8 mouse cellular contexts compared by ENCODE assay signal in the genomic region with DNA sequence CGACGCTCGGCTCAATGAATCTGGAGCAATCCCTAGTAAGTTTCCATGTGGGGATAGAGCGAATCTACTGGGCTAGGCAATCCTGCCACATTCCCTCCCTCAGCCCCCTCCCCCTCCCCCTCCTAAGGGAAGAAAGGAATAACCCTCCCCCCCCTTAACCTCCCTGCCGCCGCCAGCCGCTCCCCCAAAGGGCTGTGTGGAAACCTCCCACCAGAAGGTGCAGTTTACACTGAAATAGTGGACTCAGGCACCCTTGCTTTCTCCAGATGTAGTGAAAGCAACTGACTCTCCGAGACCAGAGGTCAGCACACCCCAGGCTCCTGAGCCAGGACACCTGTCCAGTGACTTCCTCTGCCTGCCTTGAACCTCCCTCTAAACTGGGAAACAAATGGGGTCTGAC. TPM values are rescaled to one million over a fixed set of nuclear protein-coding genes. Genes with fewer than 3 reads are reported as not detected.
DNase-seq lines count a peak whose midpoint lies in the region; ATAC-seq and TF ChIP-seq lines count a peak whose summit lies in the region.

No protein-coding gene starts in this region.

- no peaks in the 10 kb centered on the region for H3K79me2 ChIP-seq in heart, adult 2 months (replicated peaks; ENCODE audit: control insufficient read depth, insufficient read depth, low read length)

- WGBS in heart, adult 2 months = 53% methylated on average over 8 of the region's 8 CpGs
- WGBS in hindbrain, embryonic 11.5 days = 6% methylated on average over 8 of the region's 8 CpGs
- 5% methylated on average over 8 of the region's 8 CpGs for WGBS in midbrain, embryonic 12.5 days

- H3K27me3 ChIP-seq in heart, adult 2 months (ENCODE audit: control insufficient read depth, insufficient read depth, low read length) = no peaks in the 10 kb centered on the region
- H3K27me3 ChIP-seq in hindbrain, embryonic 11.5 days (ENCODE audit: control insufficient read depth, insufficient read depth, low read length) = no peaks in the 10 kb centered on the region
- no peaks in the 10 kb centered on the region for H3K27me3 ChIP-seq in midbrain, embryonic 12.5 days

- peak; percentile 23; the same call in 1 of the 2 replicates for ATAC-seq in hindbrain, embryonic 11.5 days (ENCODE audit: low FRiP score)
- ATAC-seq in midbrain, embryonic 12.5 days (ENCODE audit: low FRiP score, low read depth) = no peak

- H3K9me3 ChIP-seq in hindbrain, embryonic 11.5 days (ENCODE audit: control insufficient read depth, low read length) = no peaks in the 10 kb centered on the region
- no peaks in the 10 kb centered on the region for H3K9me3 ChIP-seq in midbrain, embryonic 12.5 days

- H3K4me3 ChIP-seq in heart, adult 2 months = no peak overlapping the region
- H3K4me3 ChIP-seq in hindbrain, embryonic 11.5 days (ENCODE audit: low read depth, low read length) = no peak overlapping the region
- peak overlapping the region; percentile 19; the same call in 1 of the 2 replicates for H3K4me3 ChIP-seq in midbrain, embryonic 12.5 days

- H3K36me3 ChIP-seq in heart, adult 2 months (ENCODE audit: control insufficient read depth, insufficient read depth, low read length) = no peaks in the 10 kb centered on the region
- H3K36me3 ChIP-seq in hindbrain, embryonic 11.5 days (ENCODE audit: control insufficient read depth, insufficient read depth, low read length) = no peaks in the 10 kb centered on the region
- H3K36me3 ChIP-seq in midbrain, embryonic 12.5 days = no peaks in the 10 kb centered on the region

- H3K27ac ChIP-seq in heart, adult 2 months = peak overlapping the region; percentile 11; the same call in 1 of the 2 replicates
- peak overlapping the region; percentile 48 for H3K27ac ChIP-seq in hindbrain, embryonic 11.5 days (ENCODE audit: low read depth, low read length)
- peak overlapping the region; percentile 54 for H3K27ac ChIP-seq in midbrain, embryonic 12.5 days (replicated peaks)

- intact Hi-C loops in heart, adult 2 months (cut with DNase I) = no loop called here
- intact Hi-C loops in heart, postnatal 14 days (cut with DNase I) = no loop called here
- intact Hi-C loops in left cerebral cortex, postnatal 14 days (cut with DNase I) = no loop called here

- DNase-seq in heart, adult 2 months = peak in 1 of 2 experiments; percentile 29
- no peak for DNase-seq in heart, postnatal 14 days
- peak; percentile 76 for DNase-seq in NIH3T3 (ENCODE audit: low read depth)
- DNase-seq in hindbrain, embryonic 11.5 days (ENCODE audit: low spot score) = peak; percentile 46
- no peak for DNase-seq in right cerebral cortex, postnatal 25 days
- no peak for DNase-seq in left cerebral cortex, postnatal 14 days (ENCODE audit: low spot score in 2 of 2)
- no peak for DNase-seq in urinary bladder, postnatal 4 days (ENCODE audit: low spot score in 2 of 2)

- TF ChIP-seq CTCF in heart, adult 2 months (IDR thresholded peaks at IDR 0.05) = no peak

- peak overlapping the region; percentile 29 for H3K4me2 ChIP-seq in hindbrain, embryonic 11.5 days (replicated peaks; ENCODE audit: low read depth, low read length)
- H3K4me2 ChIP-seq in midbrain, embryonic 12.5 days (replicated peaks) = peak overlapping the region; percentile 38

- TF ChIP-seq EP300 in heart, adult 2 months (IDR thresholded peaks at IDR 0.05; ENCODE audit: insufficient read depth, low read depth, low read length) = no peak

- peaks cover 3% of the 10 kb centered on the region; the same call in 1 of the 2 replicates for H3K4me1 ChIP-seq in heart, adult 2 months (ENCODE audit: control insufficient read depth, insufficient read depth, low read length)
- H3K4me1 ChIP-seq in hindbrain, embryonic 11.5 days (replicated peaks; ENCODE audit: control insufficient read depth, insufficient read depth, low read length) = peaks cover 16% of the 10 kb centered on the region
- peaks cover 42% of the 10 kb centered on the region for H3K4me1 ChIP-seq in midbrain, embryonic 12.5 days

- no peak overlapping the region for H3K9ac ChIP-seq in heart, adult 2 months (ENCODE audit: low read depth, low read length)
- H3K9ac ChIP-seq in hindbrain, embryonic 11.5 days (ENCODE audit: low read depth, low read length) = 0 out of 2 replicates have a peak overlapping the region, but pooled peaks have one; percentile 2
- no peak overlapping the region for H3K9ac ChIP-seq in midbrain, embryonic 12.5 days (replicated peaks)

- no peak for TF ChIP-seq POLR2A in heart, adult 2 months (IDR thresholded peaks at IDR 0.05; ENCODE audit: insufficient read depth, low read depth, low read length)

RNA-seq across cellular contexts. Expression of a gene that starts 11.1 kb away (rescaled TPM):
- total RNA-seq in heart, adult 2 months (2021) = not detected
- not detected in 2 replicates for polyA plus RNA-seq in heart, adult 2 months (2012; rRNA removed)
- not detected for total RNA-seq in heart, postnatal 14 days (2021)
- polyA plus RNA-seq in hindbrain, embryonic 11.5 days (2014; fragmentation: Nextera tagmentation; extraction: Ambion mirVana) = not detected in 2 replicates
- 0.43 and 0.45 TPM in 2 replicates for polyA plus RNA-seq in midbrain, embryonic 12.5 days (2016; fragmentation: Nextera tagmentation; extraction: Ambion mirVana)
- total RNA-seq in left cerebral cortex, postnatal 14 days (2021) = not detected

RNA-seq across cellular contexts. Expression of a gene that starts 21.9 kb away (rescaled TPM):
- total RNA-seq in heart, adult 2 months (2021) = not detected
- not detected in 2 replicates for polyA plus RNA-seq in heart, adult 2 months (2012; rRNA removed)
- total RNA-seq in heart, postnatal 14 days (2021) = under 1 TPM in 1 of 2 experiments, not detected in 1; 0.68 TPM
- polyA plus RNA-seq in hindbrain, embryonic 11.5 days (2014; fragmentation: Nextera tagmentation; extraction: Ambion mirVana) = not detected in 2 replicates
- not detected in 2 replicates for polyA plus RNA-seq in midbrain, embryonic 12.5 days (2016; fragmentation: Nextera tagmentation; extraction: Ambion mirVana)
- total RNA-seq in left cerebral cortex, postnatal 14 days (2021) = not detected

RNA-seq across cellular contexts. Expression of a gene that starts 37.6 kb away (rescaled TPM):
- not detected for total RNA-seq in heart, adult 2 months (2021)
- polyA plus RNA-seq in heart, adult 2 months (2012; rRNA removed) = not detected in 2 replicates
- not detected for total RNA-seq in heart, postnatal 14 days (2021)
- 1.9 and 2.7 TPM in 2 replicates for polyA plus RNA-seq in hindbrain, embryonic 11.5 days (2014; fragmentation: Nextera tagmentation; extraction: Ambion mirVana)
- 0.61 and 0.80 TPM in 2 replicates for polyA plus RNA-seq in midbrain, embryonic 12.5 days (2016; fragmentation: Nextera tagmentation; extraction: Ambion mirVana)
- total RNA-seq in left cerebral cortex, postnatal 14 days (2021) = under 1 TPM; 0.44 to 0.48 TPM

Comparison
In these comparisons a context has a peak if more than half of its experiments do, and no peak if none do; other contexts are left out.
1. DNase-seq: peak in NIH3T3 (single experiment) and hindbrain, embryonic 11.5 days (single experiment); none in heart, postnatal 14 days (0 of 2), right cerebral cortex, postnatal 25 days (single experiment), left cerebral cortex, postnatal 14 days (0 of 2) and urinary bladder, postnatal 4 days (0 of 2).
2. Peak in every context shown above with its lines, with median percentiles within 50 percentile points of each other: H3K27ac ChIP-seq.